Mouse (Mus musculus) liver, adult 2 months (tissue): ENCODE measurements around the gene Hlf.

Experiments
- CTCF ChIP-seq: fragments of 200-500 bp; IDR thresholded peaks from 2 replicates; pipeline ENCODE4 v1.5.1; 2011; ENCODE audit warnings: low read depth, low read length, control low read depth
- POLR2A ChIP-seq: fragments of 200-500 bp; IDR thresholded peaks from 2 replicates; pipeline ENCODE4 v1.6.1; 2011; ENCODE audit warnings: low read length, control low read depth; ENCODE audit not compliant: insufficient read depth; ENCODE audit errors: extremely low read depth

DNA sequence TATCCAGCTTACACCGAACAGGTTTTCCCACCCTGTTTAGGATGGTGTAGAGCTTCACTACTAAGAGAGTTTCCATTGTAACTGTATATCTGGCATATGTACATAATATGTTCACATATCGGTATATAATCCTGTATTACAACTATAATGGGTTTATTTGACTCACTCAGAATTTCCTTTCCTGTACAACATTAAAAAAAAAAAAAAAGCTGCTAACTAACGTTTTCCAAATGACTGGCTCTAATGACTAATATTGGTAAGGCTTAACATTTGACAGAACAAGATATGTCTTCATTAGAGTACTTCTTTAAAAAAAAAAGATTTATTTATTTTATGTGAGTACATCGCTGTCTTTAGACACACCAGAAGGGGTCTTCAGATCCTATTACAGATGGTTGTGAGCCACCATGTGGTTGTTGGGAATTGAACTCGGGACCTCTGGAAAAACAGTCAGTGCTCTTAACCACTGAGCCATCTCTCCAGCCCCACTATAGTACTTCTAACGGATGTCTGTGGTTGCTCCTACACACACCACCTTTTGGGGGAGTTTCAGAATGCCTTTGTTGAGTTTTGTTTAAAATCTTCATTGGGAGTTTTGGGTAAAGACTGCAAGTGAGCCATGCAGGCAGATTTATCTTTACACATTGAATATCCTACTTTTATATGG is 41.1 kb downstream of the Hlf start:
- TF ChIP-seq CTCF = no peak
- no peak for TF ChIP-seq POLR2A
